Mouse (Mus musculus): ENCODE measurements around the gene Nras.

Nras gene

DNA sequence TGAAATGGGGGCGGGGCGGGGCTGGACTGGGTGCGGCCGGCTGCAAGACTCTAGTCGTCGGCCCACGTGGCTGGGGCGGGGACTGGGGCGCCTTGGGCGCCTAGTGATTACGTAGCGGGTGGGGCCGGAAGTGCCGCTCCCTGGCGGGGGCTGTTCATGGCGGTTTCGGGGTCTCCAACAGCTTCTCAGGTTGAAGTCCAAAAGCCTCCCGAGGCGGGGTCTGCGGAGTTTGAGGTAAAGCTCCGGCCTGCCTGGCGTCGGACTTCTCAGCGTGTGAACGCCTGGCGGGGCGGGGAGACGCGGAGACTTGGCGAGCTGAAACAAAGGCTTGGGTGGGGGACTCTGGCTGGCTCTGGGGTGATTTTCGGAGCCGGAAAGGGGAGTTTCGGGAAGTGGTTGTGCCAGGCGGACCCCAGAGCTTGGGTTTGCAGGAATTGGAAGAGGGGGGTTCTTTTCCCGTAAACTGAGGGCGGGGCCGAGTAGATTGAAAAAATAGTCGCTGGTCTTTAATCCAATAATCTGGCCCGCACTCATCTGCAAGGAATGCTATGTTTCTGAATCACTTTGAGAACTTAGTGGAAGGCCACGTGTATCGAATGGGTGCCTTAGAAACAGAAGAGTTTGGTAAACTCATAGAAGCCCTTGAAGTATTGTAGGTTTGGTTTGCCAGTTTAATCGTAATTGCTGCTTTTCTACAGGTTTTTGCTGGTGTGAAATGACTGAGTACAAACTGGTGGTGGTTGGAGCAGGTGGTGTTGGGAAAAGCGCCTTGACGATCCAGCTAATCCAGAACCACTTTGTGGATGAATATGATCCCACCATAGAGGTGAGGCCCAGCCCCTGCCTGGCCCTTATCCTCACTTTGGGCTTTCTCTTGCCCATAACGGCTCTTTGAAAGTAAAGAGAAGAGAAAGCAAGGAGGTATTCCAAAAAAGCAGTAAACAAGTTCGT, at the start of gene Nras:
Gene Nras (plus strand): TSS at position 79 of the 951 bp plus-strand sequence.
- peak; percentile 97 for DNase-seq (ENCODE audit: low spot score)

DNA sequence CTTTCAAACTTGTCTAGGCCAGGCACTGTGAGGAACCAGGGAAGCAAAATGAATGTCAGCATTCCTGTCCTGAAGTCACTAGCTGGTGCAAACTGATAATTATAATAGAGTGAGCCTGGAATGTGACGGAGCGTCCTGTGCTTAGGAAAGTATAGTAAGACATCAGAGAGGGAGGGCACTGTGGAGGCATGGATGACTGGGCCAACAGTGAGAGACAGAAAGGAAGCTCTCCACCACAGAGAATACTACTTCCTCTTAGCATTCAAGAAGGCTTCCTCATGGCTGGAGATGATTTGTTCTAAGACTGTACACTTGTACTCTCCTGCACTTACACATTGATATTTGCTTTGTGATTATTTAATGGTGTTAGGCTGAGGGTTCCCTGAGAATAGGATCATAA, 40.7 kb upstream of the Nras start:
- no peak for DNase-seq (ENCODE audit: low spot score)

DNA sequence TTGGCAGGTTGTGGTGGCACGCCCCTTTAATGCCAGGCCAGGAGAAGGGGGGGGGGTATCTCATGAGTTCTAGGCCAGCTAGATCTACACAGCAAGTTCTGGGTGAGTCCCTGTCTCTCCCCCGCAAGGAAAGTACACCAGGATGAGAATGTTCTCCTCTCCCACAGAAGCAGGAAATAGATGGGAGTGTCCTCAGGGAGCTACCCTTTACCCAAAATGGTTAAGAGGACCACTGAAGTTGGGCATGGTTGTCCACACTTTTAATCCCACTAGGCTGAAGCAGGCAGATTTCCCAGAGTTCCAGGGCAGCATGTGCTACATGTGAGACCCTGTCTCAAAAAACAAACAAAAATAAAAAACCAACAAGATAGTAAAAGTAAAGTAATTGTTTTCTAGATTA, 38.6 kb upstream of the Nras start:
- DNase-seq (ENCODE audit: low spot score), result no peak

DNA sequence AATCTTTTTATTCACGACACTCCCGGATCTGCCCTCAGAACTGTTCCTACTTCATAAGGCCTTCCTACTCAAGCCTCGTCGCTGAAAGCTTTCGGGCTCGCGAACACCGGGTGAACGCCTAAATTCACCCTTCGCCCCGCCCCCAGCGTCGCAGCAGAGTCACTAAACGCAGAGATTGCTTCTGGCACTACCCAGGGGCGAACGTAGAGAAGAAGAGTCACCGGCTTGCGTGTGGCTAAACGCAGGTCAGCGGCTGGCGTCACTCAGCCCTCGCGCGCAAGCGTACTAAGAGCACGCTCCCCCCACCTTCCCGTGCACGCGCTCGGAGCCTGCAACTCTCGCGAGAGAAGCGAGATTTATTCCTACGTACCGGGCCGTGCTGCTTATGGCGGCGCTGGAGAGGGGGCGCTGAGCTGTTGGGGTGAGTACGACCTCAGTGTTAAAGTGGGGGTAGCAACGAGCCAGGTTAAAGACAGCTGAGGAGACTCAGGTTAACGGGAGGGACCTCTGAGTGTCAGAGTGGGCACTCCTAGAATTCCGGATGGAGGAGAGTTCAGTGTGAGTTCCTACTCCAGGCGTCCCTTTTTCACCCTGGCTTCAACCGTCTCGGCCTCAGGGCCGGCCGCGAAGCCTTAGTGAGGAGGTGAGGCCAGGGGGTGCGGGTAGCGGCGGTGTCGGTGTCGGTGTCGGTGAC, 37.7 kb upstream of the Nras start, which contains the start of gene Csde1:
Gene Csde1 (plus strand): TSS at position 178 of the 694 bp plus-strand sequence.
- peak; percentile 99 for DNase-seq (ENCODE audit: low spot score)

DNA sequence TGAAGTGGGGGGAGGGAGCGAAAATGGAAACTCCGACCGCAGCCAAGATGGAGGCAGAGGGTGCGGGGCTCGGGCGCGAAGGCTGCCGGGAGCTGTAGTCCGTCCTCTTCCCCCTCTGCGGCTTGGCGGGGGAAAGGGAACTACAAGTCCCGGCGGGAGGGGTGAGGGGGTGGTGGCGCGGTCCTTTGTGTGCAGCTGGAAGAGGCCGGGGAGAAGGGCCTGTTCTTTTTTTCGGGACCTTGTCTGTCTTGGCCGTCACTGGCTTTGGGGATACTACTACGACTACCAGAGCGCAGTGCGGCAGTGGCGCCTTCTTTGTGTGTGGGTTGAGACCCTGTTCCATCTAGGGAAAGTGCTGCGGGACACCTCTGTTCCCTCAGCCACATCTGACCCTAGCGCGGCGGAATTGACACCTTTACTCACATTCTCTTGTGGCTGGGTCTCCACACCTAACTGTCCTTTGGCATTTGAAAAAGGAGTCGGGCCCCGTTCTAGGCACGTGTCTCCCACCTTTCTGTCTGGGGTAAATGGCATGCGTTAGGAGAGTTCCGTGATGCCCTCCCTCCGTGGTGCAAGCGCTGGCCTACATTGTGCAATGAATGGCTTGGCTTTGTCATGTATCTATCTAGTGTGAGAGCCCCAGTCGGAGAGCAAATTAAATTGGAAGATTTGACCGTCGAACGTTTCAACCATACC, 37.0 kb upstream of the Nras start:
- DNase-seq (ENCODE audit: low spot score), result peak; percentile 93

DNA sequence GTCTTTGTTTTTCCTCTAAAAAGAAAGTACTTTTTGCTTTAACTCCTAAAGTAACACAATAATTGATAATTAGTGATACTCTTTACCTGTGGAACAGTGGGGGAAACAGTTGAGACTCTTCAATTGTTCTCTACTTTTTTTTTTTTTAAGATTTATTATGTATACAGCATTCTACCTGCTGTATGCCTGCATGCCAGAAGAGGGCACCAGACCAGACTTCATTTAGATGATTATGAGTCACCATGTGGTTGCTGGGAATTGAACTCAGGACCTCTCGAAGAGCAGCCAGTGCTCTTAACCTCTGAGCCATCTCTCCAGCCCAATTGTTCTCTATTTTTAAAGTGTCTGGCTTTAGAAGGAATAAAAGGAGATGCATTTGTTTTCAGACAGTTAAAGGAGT, 31.9 kb upstream of the Nras start:
- peak; percentile 13 for DNase-seq (ENCODE audit: low spot score)

DNA sequence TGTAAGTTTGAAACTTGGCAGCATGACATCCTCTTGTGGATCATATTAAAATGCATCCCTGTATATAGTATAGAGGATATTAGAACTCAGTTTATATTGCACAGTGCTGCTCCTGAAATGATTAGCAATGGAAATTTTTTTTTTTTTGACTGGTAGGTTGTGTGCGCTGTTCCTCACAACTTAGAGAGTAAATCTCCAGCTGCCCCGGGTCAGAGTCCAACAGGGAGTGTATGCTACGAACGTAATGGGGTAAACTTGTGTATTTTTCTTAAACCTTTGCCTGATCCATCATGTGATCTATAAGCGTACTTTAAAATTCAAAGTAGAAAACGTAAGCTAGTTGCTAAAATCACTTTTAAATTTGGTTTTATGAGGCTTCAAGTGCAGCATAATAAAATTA, 17.8 kb upstream of the Nras start:
- no peak for DNase-seq (ENCODE audit: low spot score)

DNA sequence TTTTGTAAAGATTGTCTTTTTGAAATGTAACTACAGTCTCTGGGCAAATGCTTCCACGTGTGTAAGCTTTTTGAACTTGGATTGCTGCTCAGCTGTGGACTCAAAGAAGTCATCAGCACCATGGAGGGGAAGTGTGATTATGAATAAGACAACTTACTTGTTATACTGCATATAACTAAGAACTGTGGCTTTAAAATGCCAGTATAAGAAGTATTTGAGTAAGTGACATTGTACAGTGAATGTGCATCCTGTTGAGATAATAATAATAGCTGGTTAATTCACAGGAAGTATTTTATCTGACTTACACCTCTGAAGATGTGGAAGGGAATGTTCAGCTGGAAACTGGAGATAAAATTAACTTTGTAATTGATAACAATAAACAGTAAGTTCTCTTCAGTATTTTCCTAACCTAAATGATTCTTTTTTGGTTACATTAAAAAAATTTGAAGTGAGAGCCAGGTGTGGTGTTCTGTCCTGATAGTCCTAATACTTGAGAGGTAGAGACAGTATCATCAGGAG, 17.2 kb upstream of the Nras start:
- no peak for DNase-seq (ENCODE audit: low spot score)

DNA sequence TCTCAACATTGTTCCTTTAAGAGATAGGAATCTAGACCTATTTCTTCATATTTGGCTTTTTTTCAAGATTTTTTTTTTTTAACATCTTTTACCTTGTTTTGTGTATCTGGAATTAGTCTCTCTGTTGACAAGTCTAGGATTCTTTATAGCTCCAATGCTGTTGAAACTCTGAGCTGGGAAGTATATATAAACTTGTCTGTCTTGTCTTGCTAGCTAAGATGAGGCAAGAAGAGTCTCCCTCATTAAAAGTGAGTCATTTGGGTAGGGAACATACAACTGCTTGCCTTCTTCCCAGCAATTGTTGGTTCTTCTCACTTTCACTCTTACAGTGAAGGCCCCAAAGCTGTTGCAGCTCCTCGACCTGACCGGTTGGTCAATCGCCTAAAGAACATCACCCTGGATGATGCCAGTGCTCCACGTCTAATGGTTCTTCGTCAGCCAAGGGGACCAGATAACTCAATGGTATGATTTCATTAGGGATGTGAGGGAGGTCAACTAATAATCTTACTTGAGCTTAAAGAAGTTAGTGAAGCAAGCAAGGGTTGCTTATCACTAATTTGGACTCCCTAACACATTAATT, 2.0 kb upstream of the Nras start:
- no peak for DNase-seq (ENCODE audit: low spot score)

DNA sequence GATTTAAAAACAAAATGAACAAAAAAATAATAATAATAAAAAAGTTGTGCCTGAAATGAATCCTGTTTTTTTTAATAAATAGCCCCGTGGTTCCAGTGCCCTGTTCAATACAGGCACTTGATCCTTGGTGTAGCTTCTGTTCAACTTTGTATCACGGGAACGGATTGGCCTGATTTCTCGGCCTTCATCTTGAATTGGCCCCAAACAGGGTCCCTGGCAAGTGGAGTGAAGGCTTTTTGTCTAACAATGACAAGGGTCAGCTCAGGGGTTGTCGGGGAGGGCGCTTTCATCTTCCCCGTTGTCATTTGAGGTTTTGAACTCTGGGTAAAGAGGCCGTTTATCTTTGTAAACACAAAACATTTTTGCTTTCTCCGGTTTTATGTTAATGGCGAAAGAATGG, 333 bp upstream of the Nras start:
- no peak for DNase-seq (ENCODE audit: low spot score)

DNA sequence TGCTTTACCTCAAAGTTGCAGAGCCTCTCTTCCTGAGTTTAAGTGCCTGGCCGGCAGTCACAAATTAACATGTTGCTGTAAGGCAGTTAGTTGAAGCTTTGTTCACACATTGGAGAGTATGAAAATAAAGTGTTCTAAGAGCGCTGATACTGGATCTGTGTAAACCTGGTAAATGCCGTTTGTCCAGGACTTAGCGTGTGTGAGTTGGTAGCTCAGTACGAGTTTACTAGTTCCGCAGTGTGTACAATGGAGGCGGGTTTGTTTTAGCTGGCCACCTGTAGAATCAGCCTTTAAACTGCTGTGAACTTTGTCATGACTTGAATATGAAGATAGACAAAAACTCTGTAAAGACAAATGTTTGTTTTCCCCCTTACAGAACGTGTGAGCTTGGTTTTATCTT, 8.8 kb downstream of the Nras start:
- DNase-seq (ENCODE audit: low spot score), result no peak

DNA sequence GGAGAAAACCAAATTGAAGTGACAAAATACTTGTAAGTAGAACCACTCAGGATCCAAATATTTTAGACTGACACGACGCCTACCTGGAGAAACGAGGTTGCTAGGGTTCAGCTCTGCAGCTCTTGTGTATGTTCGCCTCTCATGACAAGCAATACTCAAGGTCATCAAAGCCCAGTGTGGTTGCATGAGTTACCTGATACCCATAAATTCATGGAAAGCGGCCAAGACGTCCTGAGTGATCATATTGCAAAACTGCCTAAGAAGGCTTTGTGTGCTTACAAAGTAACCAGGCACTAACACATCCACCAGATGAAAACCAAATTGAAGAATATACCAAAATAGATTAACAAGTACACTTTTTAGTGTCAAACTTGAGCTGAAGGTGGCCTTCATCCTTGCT, 10.9 kb downstream of the Nras start:
- no peak for DNase-seq (ENCODE audit: low spot score)

DNA sequence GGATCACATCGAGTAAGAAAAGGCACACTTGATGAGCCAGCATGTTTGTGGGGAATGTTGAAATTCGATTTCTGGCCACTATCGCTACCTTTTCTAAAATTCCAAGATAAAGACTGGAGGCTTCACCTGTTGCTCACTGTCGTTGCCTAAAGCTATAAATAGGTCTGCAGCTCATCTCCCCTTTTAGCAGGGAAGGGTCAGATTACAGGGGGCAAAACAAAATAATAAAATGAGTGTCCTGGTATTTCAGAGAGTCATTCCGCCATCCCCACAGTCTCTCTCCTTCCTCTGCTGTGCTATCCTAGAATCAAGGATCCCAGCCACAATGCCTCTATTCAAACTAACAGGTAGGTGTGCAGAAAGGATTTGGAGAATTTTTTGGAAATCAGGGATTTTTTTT, 15.7 kb downstream of the Nras start, which contains the start of gene Ampd1:
Gene Ampd1 (plus strand): TSS at position 244 of the 400 bp plus-strand sequence.
- DNase-seq (ENCODE audit: low spot score), result no peak

DNA sequence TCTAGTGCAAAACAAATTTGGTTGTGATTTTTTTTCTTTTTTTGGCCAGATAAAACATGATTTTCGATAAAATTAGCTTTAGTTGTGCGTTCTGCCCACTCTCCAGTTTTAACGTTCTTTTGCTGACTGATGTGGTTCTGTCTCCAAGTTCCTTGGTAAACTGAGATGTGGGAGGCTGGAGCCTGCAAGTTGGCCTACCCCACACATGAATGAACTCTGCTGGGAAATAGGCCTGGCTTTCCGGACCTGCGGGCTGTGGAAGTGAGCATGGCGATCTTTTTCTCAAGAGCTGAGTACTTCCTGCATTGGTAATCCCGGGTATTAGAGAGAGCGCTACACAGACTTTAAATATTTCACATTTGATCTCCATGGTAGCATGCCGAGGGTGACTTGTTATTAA, 17.8 kb downstream of the Nras start:
- no peak for DNase-seq (ENCODE audit: low spot score)

DNA sequence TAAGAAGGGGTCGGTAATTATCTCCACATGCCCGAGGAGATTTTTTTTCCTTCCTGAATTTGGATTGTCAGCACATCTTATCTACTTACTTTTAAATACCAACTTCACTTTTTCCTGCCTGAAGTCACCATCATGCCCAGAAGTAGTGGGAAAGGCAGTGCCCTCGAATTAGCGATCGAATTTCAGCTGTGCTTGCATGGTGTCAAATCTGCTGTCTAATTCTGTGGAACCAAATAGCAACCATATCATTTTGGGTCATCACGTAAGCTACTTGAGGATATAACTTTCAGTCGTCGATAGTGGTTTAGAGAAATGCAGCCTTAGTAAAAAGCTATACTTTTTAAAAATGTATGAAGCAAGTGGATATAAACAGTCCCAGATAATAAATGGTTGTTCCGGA, 18.4 kb downstream of the Nras start:
- no peak for DNase-seq (ENCODE audit: low spot score)

DNA sequence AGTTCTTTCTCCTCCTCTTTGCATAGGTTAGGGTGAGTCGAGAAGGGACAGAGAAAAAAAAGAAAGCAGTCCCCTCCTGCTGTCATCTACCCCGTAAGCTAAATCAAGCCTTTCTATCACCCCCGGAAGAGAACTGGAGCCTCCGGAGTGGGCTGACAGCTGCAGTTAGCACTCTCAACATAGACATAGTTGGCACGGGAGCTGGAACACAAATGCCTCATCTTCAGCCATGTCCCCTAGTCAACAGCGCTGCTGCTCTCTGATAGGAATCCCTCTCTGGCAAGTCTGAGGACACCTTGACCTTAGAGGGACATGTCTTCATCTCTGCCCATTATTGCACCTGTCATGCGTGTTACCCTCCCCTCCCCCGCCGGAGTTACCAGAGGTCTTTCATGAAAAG, 21.2 kb downstream of the Nras start:
- DNase-seq (ENCODE audit: low spot score), result no peak

DNA sequence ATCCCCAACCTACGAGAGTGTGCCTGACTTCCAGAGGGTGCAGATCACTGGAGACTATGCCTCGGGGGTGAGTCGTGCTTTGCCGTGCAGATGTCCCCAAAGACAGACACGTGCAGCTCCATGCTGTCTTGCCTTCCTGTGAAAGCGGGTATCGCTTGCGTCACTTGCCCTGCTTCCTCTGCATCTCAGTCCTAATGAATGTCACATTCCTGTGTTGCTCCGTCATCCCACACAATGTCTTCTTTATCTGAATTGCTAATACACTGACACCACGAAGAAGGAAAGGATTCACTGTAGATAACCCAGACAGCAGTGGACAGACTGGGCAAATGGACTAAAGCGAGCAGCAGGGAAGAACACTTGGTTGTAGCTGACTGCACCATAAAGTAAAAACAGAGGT, 23.0 kb downstream of the Nras start:
- no peak for DNase-seq (ENCODE audit: low spot score)

DNA sequence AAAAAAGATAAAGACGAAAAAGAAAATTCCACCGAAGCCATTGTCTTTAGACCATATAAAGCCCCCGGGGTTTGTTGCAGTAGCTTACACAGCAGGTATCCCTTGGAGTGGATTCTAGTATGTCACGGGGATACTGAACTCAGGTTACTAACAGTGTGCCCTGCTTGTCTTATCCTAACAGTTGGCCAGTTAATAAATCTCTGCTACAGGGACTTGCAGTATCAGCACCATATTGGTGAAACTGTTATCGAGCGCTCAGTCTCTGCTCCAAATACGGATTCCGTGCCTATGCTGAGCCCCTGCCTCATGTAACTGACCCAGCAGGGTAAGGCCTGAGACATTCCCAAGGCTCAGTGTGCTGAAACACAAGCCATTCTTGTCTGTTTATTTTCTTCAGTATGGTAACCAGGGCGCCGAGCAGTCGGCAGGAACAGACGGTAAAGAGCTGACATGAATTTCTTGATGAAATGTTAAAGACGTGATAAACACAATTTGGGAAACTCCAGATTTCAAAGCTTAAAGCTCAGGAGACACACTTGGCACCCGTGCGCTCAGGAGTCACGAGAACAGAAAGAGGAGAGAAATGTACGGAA, 23.9 kb downstream of the Nras start:
- no peak for DNase-seq (ENCODE audit: low spot score)

DNA sequence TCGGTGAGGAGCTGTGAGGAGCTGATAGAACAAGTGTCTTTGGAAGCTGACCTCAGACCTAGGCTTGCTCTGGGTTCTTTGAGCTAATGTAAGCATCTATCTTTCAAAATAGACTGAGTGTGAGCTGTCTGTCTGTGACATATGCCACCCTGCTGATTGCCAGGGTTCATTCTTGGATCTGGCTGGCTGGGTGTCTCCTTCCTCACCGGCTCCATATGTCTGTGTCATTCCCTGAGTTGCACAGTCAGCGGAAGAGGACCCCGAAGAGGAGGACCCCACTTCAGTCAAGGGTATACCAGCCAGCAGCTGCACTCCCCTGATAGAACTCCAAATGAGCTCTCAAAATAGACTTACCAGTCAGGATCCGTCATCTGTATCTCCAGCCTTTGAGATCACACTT, 24.7 kb downstream of the Nras start:
- DNase-seq (ENCODE audit: low spot score), result no peak

DNA sequence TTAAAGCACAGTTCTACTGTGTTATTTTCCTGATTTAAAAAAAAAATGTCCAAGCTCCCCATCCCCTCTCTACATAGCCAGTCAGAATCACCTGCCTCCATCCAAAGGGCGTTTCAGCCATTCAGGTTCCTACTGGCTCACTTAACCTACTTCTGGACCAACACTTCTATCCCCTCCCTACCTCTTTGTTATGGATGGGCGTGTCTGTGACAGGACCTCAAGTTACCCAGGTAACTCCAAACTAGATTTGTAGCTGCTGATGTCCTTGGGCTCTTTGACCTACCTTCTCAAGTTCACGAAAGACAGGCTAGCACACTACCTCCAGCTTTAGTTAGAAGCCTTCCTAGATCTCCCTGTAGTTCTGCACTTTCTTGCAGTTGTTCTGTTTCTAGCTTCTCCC, 27.9 kb downstream of the Nras start:
- DNase-seq (ENCODE audit: low spot score), result no peak

DNA sequence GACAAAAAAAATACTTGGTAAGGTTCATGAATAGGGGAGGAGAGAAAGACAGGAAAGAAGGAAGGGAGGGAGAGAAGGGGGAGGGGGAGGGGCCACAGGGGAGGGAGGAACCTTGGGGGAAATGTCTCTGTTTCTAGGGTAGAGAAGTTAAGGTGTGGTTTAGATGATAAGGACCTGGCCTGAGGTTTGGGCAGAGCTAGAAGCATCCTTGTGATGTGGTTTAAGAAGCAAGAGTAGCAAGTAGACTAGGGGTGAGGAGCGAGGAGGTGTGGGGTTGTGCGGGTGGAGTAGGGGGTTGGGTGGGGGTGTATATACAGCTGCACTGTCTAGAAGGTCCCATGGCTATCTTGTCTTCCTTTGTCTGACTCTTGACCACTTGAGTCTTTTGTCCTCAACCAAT, 33.7 kb downstream of the Nras start:
- no peak for DNase-seq (ENCODE audit: low spot score)

DNA sequence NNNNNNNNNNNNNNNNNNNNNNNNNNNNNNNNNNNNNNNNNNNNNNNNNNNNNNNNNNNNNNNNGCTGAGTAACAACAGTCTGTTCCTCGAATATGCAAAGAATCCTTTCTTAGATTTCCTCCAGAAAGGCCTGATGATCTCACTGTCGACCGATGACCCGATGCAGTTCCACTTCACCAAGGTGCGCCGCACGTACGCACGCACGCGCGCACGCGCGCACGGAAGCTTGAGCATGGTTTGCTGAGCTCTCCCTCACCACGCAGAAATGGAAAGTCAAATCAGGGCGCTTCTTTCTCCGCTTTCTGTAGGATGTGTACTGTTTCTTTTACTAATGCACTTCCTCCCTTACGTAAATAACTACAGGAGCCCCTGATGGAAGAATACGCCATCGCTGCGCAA, 40.6 kb downstream of the Nras start:
- no peak for DNase-seq (ENCODE audit: low spot score)
